In genomic region chr7:54914030-54914429, GRCm38 (mm10) we compare ENCODE assay signal across 31 mouse cellular contexts.
DNase-seq lines count a peak whose midpoint lies in the region; ATAC-seq and TF ChIP-seq lines count a peak whose summit lies in the region.
"Had no signal": no experiment of that assay in that cellular context is flagged by ENCODE, and none has a peak within 500 bp of the region (broad histone marks: within the 10 kb centered on the region; RNA-seq: fewer than 3 reads in every experiment).

No protein-coding gene starts in this region.

- no peaks in the 10 kb centered on the region for H3K9me3 ChIP-seq in forebrain, embryonic 11.5 days (ENCODE audit: control insufficient read depth, low read length)
- H3K9me3 ChIP-seq in forebrain, embryonic 15.5 days = no peaks in the 10 kb centered on the region
- no peaks in the 10 kb centered on the region for H3K9me3 ChIP-seq in midbrain, postnatal 0 days (ENCODE audit: low read length)
- H3K9me3 ChIP-seq in midbrain, embryonic 15.5 days = no peaks in the 10 kb centered on the region
- H3K9me3 ChIP-seq: embryonic facial prominence, embryonic 10.5 days; embryonic facial prominence, embryonic 15.5 days; G1E; hindbrain, embryonic 15.5 days; limb, embryonic 10.5 days; limb, embryonic 15.5 days; liver, embryonic 13.5 days; neural tube, embryonic 15.5 days had no signal

- peak; percentile 46; the same call in 1 of the 2 replicates for ATAC-seq in forebrain, embryonic 11.5 days (replicated peaks; ENCODE audit: low FRiP score)
- ATAC-seq in forebrain, embryonic 15.5 days (replicated peaks) = no peak
- ATAC-seq in midbrain, postnatal 0 days (ENCODE audit: low FRiP score) = no peak
- ATAC-seq in midbrain, embryonic 15.5 days (replicated peaks) = no peak
- ATAC-seq: inflammation-experienced regulatory T-cells, adult 6 months had no signal

- intact Hi-C loops in left cerebral cortex, adult 2 months (cut with DNase I) = loop anchor here (5.0 kb wide), 1 partner anchor 67 kb away; no protein-coding TSS in a partner anchor

- H3K36me3 ChIP-seq in forebrain, embryonic 11.5 days (ENCODE audit: control insufficient read depth, insufficient read depth, low read length) = no peaks in the 10 kb centered on the region
- no peaks in the 10 kb centered on the region for H3K36me3 ChIP-seq in forebrain, embryonic 15.5 days
- no peaks in the 10 kb centered on the region for H3K36me3 ChIP-seq in midbrain, postnatal 0 days (ENCODE audit: insufficient read depth, low read length)
- H3K36me3 ChIP-seq in midbrain, embryonic 15.5 days (replicated peaks) = no peaks in the 10 kb centered on the region
- H3K36me3 ChIP-seq: embryonic facial prominence, embryonic 10.5 days; embryonic facial prominence, embryonic 15.5 days; G1E; hindbrain, embryonic 15.5 days; limb, embryonic 10.5 days; limb, embryonic 15.5 days; liver, embryonic 13.5 days; neural tube, embryonic 15.5 days had no signal

- H3K9ac ChIP-seq in forebrain, embryonic 11.5 days (ENCODE audit: low read length) = no peak overlapping the region
- H3K9ac ChIP-seq in forebrain, embryonic 15.5 days (replicated peaks) = no peak overlapping the region
- no peak overlapping the region for H3K9ac ChIP-seq in midbrain, postnatal 0 days (replicated peaks; ENCODE audit: low read length, poor library complexity, severe bottlenecking)
- H3K9ac ChIP-seq in midbrain, embryonic 15.5 days = no peak overlapping the region
- H3K9ac ChIP-seq: embryonic facial prominence, embryonic 15.5 days; hindbrain, embryonic 15.5 days; limb, embryonic 15.5 days; liver, embryonic 13.5 days; neural tube, embryonic 15.5 days had no signal

- no peaks in the 10 kb centered on the region for H3K4me1 ChIP-seq in forebrain, embryonic 11.5 days (replicated peaks; ENCODE audit: control insufficient read depth, insufficient read depth, low read length)
- no peaks in the 10 kb centered on the region for H3K4me1 ChIP-seq in forebrain, embryonic 15.5 days
- no peaks in the 10 kb centered on the region for H3K4me1 ChIP-seq in midbrain, postnatal 0 days (ENCODE audit: insufficient read depth, low read length)
- H3K4me1 ChIP-seq in midbrain, embryonic 15.5 days = no peaks in the 10 kb centered on the region
- H3K4me1 ChIP-seq: embryonic facial prominence, embryonic 15.5 days; hindbrain, embryonic 15.5 days; limb, embryonic 15.5 days; liver, embryonic 13.5 days; neural tube, embryonic 15.5 days had no signal

- DNase-seq in forebrain, embryonic 11.5 days (ENCODE audit: low spot score) = no peak
- no peak for DNase-seq in left cerebral cortex, adult 2 months (ENCODE audit: extremely low spot score in 1 of 2, low spot score in 2 of 2)
- no peak for DNase-seq in left cerebral cortex, adult 11 months (ENCODE audit: low spot score)
- peak; percentile 9 for DNase-seq in midbrain, postnatal 0 days (ENCODE audit: low spot score)
- no peak for DNase-seq in right cerebral cortex, postnatal 10 days (ENCODE audit: low spot score in 2 of 2)
- DNase-seq: adrenal gland, postnatal 14 days; cerebellum, adult 18-20 months; gastrocnemius, adult 2 months; gastrocnemius, postnatal 36 days; heart, adult 18-20 months; heart, postnatal 4 days; kidney, adult 11 months; kidney, postnatal 25 days; liver, embryonic 13.5 days; lung, adult 18-20 months; lung, postnatal 10 days; right cerebral cortex, postnatal 4 days; thymus, adult 18-20 months; thymus, postnatal 25 days had no signal

- H3K4me3 ChIP-seq in forebrain, embryonic 11.5 days (ENCODE audit: low read depth, low read length) = no peak overlapping the region
- no peak overlapping the region for H3K4me3 ChIP-seq in forebrain, embryonic 15.5 days
- no peak overlapping the region for H3K4me3 ChIP-seq in left cerebral cortex, adult 2 months
- no peak overlapping the region for H3K4me3 ChIP-seq in midbrain, postnatal 0 days (ENCODE audit: low read depth, low read length)
- no peak overlapping the region for H3K4me3 ChIP-seq in midbrain, embryonic 15.5 days
- H3K4me3 ChIP-seq: embryonic facial prominence, embryonic 10.5 days; embryonic facial prominence, embryonic 15.5 days; gastrocnemius, adult 2 months; hindbrain, embryonic 15.5 days; limb, embryonic 10.5 days; limb, embryonic 15.5 days; liver, embryonic 13.5 days; neural tube, embryonic 15.5 days had no signal

- no peak overlapping the region for H3K27ac ChIP-seq in forebrain, embryonic 11.5 days (ENCODE audit: low read depth, low read length)
- H3K27ac ChIP-seq in forebrain, embryonic 15.5 days (replicated peaks) = no peak overlapping the region
- H3K27ac ChIP-seq in left cerebral cortex, adult 2 months = peak overlapping the region; percentile 17
- no peak overlapping the region for H3K27ac ChIP-seq in midbrain, postnatal 0 days (ENCODE audit: low read depth, low read length)
- H3K27ac ChIP-seq in midbrain, embryonic 15.5 days = no peak overlapping the region
- H3K27ac ChIP-seq: embryonic facial prominence, embryonic 10.5 days; embryonic facial prominence, embryonic 15.5 days; gastrocnemius, adult 2 months; hindbrain, embryonic 15.5 days; limb, embryonic 10.5 days; limb, embryonic 15.5 days; liver, embryonic 13.5 days; neural tube, embryonic 15.5 days; stomach, postnatal 0 days had no signal

- H3K27me3 ChIP-seq in forebrain, embryonic 11.5 days (ENCODE audit: control insufficient read depth, insufficient read depth, low read length) = no peaks in the 10 kb centered on the region
- H3K27me3 ChIP-seq in forebrain, embryonic 15.5 days = no peaks in the 10 kb centered on the region
- H3K27me3 ChIP-seq in midbrain, postnatal 0 days (ENCODE audit: insufficient read depth, low read length) = no peaks in the 10 kb centered on the region
- no peaks in the 10 kb centered on the region for H3K27me3 ChIP-seq in midbrain, embryonic 15.5 days (replicated peaks)
- H3K27me3 ChIP-seq: embryonic facial prominence, embryonic 15.5 days; hindbrain, embryonic 15.5 days; limb, embryonic 15.5 days; liver, embryonic 13.5 days; neural tube, embryonic 15.5 days had no signal

- WGBS in forebrain, embryonic 11.5 days = 35% methylated on average over 1 of the region's 1 CpGs
- WGBS in forebrain, embryonic 15.5 days = 36% methylated on average over 1 of the region's 1 CpGs
- WGBS in midbrain, postnatal 0 days = 37% methylated on average over 1 of the region's 1 CpGs
- 23% methylated on average over 1 of the region's 1 CpGs for WGBS in midbrain, embryonic 15.5 days

- H3K4me2 ChIP-seq in forebrain, embryonic 11.5 days (ENCODE audit: low read depth, low read length, severe bottlenecking) = no peak overlapping the region
- H3K4me2 ChIP-seq in forebrain, embryonic 15.5 days (replicated peaks) = no peak overlapping the region
- H3K4me2 ChIP-seq in midbrain, postnatal 0 days (ENCODE audit: low read depth, low read length, poor library complexity, severe bottlenecking) = no peak overlapping the region
- H3K4me2 ChIP-seq in midbrain, embryonic 15.5 days = no peak overlapping the region
- H3K4me2 ChIP-seq: embryonic facial prominence, embryonic 15.5 days; heart, embryonic 11.5 days; hindbrain, embryonic 15.5 days; limb, embryonic 15.5 days; liver, embryonic 13.5 days; neural tube, embryonic 15.5 days had no signal

- TF ChIP-seq CTCF in left cerebral cortex, adult 2 months (IDR thresholded peaks at IDR 0.05) = no peak
- no peak for TF ChIP-seq CTCF in midbrain, postnatal 0 days (IDR thresholded peaks at IDR 0.05)
